Mouse (Mus musculus) embryonic facial prominence, embryonic 11.5 days (tissue): ENCODE measurements around the gene Zfp750. TPM values are rescaled to one million over a fixed set of nuclear protein-coding genes. Genes with fewer than 3 reads are reported as not detected.
A peak's percentile ranks its signal among the peaks of the same experiment; 100 is the strongest.

Experiments
- ATAC-seq: fragments of 200-750 bp; cut with Nextera tagmentation; replicated peaks from 2 replicates; pipeline ENCODE4 v1.8.0; 2017; ENCODE audit warnings: low read depth; ENCODE audit not compliant: insufficient number of reproducible peaks, low FRiP score, low TSS enrichment
- DNase-seq: peaks from one replicate; pipeline ENCODE4 v3.0.0-alpha.2; 2015; ENCODE audit warnings: low spot score
- H3K27ac ChIP-seq: fragments of 300-500 bp; sonication (generic); replicated peaks from 2 replicates; pipeline ENCODE4 v1.5.1; 2014; ENCODE audit warnings: mild to moderate bottlenecking, low read depth, low read length, control low read depth
- H3K27me3 ChIP-seq: fragments of 300-500 bp; sonication (generic); 2 replicates; pipeline ENCODE4 v1.6.1; 2014; ENCODE audit warnings: mild to moderate bottlenecking, low read length, moderate library complexity, mixed read lengths; ENCODE audit not compliant: control insufficient read depth, insufficient read depth
- H3K36me3 ChIP-seq: fragments of 300-500 bp; sonication (generic); replicated peaks from 2 replicates; pipeline ENCODE4 v1.6.1; 2014; ENCODE audit warnings: low read depth, mild to moderate bottlenecking, low read length, moderate library complexity, mixed read lengths; ENCODE audit not compliant: control insufficient read depth, insufficient read depth
- H3K4me1 ChIP-seq: fragments of 300-500 bp; sonication (generic); 2 replicates; pipeline ENCODE4 v1.6.1; 2014; ENCODE audit warnings: low read length, mixed read lengths; ENCODE audit not compliant: control insufficient read depth, insufficient read depth
- H3K4me2 ChIP-seq: fragments of 300-500 bp; sonication (generic); 2 replicates; pipeline ENCODE4 v1.6.1; 2014; ENCODE audit warnings: low read depth, mild to moderate bottlenecking, control low read depth, low read length, moderate library complexity
- H3K4me3 ChIP-seq: fragments of 300-500 bp; sonication (generic); 2 replicates; pipeline ENCODE4 v1.5.1; 2014; ENCODE audit warnings: low read depth, low read length, control low read depth
- H3K9ac ChIP-seq: fragments of 300-500 bp; sonication (generic); replicated peaks from 2 replicates; pipeline ENCODE4 v1.6.1; 2014; ENCODE audit warnings: mild to moderate bottlenecking, control low read depth, low read length
- H3K9me3 ChIP-seq: fragments of 300-500 bp; sonication (generic); replicated peaks from 2 replicates; pipeline ENCODE4 v1.6.1; 2016; ENCODE audit warnings: mild to moderate bottlenecking, low read length, inconsistent platforms, mixed read lengths; ENCODE audit not compliant: control insufficient read depth
- WGBS: fragments of 180-500 bp; shearing (Covaris S2); extraction: QIAGEN DNeasy Blood & Tissue Kit; methylation state at CpG from one replicate; pipeline ENCODE4 v1.1.7; 2014; 5-methylcytosine and 5-hydroxymethylcytosine counted together
- polyA plus RNA-seq: library from polyadenylated mRNA; unstranded; fragments of >200 nt; fragmentation: Nextera tagmentation; extraction: Ambion mirVana; gene quantifications from 2 replicates; pipeline ENCODE4 v1.2.1, GENCODE M21; 2014

The Zfp750 gene
- polyA plus RNA-seq, 1 experiment from 2014 or later = 0.86 TPM

DNA sequence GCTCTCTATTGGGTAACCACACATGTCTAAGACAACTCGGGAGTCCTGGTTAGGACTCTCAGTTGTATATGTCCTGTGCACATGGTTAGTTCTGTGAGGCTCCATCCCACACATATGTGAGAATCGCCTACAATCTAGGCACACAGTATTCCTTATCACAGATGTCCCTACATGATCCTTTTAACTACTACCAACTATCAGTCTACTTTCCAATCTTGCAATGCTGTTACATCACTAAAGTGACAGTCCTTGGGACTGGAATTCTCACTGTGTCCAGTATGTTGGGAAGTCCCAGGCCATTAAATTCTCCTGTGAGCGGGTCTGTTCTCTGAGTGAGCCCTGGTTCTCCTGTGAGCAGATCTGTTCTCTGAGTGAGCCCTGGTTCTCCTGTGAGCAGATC, 34.3 kb upstream of the Zfp750 start:
- ATAC-seq = no peak
- no peaks in the 10 kb centered on the region for H3K4me1 ChIP-seq
- WGBS = 96% methylated on average over 3 of the region's 3 CpGs

DNA sequence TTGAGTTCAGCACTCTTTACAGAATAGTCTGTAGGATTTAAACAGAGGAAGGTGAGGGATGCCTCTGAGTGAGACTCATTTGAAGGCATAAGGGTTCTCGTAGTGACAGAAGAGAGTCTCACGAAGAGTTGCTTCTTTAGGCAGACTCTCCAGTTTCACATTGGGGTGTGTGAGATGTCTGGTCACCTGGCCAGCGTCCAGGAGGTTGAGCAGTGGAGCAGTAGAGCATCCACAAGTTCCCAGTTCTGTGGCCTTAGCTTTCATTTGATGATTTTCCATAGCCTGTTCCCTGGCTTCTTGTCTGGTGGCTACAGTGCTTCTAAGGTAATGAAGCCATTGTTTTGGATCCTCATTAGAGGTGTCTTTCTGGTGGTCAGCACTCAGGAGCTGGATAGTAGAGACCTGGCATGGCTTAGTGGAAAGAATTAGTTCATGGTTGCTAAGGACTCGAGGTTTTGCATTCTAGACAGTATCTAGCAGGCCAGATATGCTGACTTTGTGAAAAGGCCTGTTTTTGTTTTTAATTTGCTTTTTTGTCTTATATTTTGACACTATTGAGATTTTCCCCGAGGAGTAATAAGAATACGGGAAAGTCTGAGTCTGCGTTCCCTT, 33.8 kb upstream of the Zfp750 start:
- Histone ChIP-seq H3K4me1 (no peaks in the 10 kb centered on the region), H3K9ac (no peak overlapping the region), H3K27ac (no peak overlapping the region), H3K27me3 (no peaks in the 10 kb centered on the region), H3K9me3 (no peaks in the 10 kb centered on the region), H3K36me3 (no peaks in the 10 kb centered on the region), H3K4me3 (no peak overlapping the region), H3K4me2 (no peak overlapping the region)
- no peak for DNase-seq
- ATAC-seq = no peak
- WGBS = 91% methylated on average over 7 of the region's 7 CpGs

More for the DNA sequence above, 34.3 kb upstream of the Zfp750 start:
- Histone ChIP-seq H3K9me3 (no peaks in the 10 kb centered on the region), H3K27me3 (no peaks in the 10 kb centered on the region), H3K4me2 (no peak overlapping the region), H3K4me3 (no peak overlapping the region), H3K36me3 (no peaks in the 10 kb centered on the region), H3K27ac (no peak overlapping the region), H3K9ac (no peak overlapping the region)
- DNase-seq = no peak

DNA sequence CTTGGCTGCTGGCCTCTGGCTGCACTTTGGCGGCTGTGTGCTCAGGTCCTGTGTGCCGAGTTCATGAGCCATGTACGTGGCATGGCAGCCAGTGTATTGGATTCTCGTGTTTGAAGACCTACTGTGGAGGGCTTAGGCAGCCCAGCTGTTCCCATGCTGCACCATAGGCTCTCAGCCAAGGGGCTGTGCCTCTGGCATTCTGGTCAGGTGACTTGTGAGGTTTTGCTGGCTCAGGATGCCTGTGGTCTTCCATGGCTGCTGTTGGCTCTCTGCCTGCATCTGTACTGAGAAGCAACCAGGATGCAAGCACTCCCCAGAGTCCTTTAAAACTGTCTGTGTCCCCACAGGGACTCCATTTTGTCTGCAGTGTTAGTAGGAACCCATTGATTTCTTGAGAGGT, 33.0 kb upstream of the Zfp750 start:
- Histone ChIP-seq H3K4me2 (no peak overlapping the region), H3K4me3 (no peak overlapping the region), H3K36me3 (no peaks in the 10 kb centered on the region), H3K9me3 (no peaks in the 10 kb centered on the region), H3K27me3 (no peaks in the 10 kb centered on the region), H3K9ac (no peak overlapping the region), H3K27ac (no peak overlapping the region), H3K4me1 (no peaks in the 10 kb centered on the region)
- 81% methylated on average over 4 of the region's 4 CpGs for WGBS
- ATAC-seq (no peak), DNase-seq (no peak)

DNA sequence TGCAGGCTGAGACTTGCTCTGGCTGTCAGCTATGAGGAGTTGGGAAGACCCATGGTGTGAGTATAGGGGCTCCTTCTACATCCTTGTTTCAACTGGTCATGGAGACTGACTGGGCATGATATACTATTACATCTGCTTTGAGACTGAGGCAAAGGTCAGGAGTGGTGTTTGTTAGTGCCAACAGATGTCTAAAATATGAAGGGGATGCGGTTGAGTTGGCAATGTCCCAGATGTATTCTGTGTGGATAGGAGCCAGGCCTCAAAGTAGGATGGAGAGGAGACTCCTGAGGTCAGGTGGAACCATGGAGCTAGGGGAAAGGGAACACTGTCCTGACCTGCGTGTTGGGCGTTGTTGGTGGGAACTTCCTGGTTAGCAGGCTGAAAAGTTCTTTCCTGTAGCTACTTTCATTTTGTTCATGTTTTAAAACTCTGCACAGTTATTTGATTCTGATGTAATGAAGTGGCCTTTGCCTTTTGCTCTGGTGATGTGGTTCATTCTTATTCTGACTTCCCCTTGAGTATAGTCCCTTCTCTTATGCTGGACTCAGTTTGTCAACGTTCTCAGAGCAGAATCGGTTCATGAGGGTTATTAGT, 32.2 kb upstream of the Zfp750 start:
- whole genome bisulfite sequencing = 89% methylated on average over 5 of the region's 5 CpGs
- no peak for ATAC-seq
- H3K27ac ChIP-seq = no peak overlapping the region

DNA sequence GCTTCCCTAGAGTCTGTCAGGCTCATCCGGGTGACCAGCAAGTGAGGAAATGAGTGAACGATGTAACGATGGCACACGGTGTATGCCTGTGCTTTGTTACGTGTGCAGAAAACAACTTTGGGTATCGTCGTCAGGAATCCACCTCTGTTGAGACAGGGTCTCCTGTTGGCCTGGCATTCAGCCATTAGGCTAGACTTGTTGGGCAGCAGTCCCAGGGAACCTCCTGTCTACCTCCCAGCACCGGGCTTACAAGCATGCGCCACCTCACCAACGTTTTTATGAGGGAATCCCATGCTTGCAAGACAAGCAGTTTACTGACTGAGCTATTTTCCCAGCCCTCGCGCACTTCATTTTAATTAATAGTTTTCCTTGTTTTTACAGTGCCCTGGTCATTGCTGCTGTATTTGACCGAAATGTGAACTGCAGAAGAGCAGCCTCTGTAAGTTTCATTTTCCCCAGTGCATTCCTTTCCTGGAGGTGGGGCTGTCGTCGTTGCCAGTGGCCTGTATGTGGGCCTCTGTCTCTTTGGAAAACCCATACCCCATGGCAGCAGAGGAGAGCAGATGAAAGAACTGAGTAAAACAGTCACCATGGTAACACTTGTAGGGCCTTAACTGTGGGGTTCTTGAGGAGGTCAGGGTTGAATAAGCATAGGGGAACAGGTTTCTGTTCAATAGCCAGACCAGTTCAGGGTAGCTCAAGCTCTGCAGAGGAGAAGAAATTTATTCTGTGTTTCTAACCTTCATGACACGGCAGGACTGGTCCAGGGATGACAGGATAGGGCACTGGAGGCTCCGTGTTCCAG, 30.9 kb upstream of the Zfp750 start:
- no peaks in the 10 kb centered on the region for H3K27me3 ChIP-seq
- H3K4me3 ChIP-seq = no peak overlapping the region
- 78% methylated on average over 17 of the region's 17 CpGs for WGBS
- no peaks in the 10 kb centered on the region for H3K9me3 ChIP-seq
- no peaks in the 10 kb centered on the region for H3K36me3 ChIP-seq
- no peak overlapping the region for H3K9ac ChIP-seq
- no peak for DNase-seq
- no peaks in the 10 kb centered on the region for H3K4me1 ChIP-seq
- H3K4me2 ChIP-seq = no peak overlapping the region
- ATAC-seq = peak; percentile 69; the same call in 1 of the 2 replicates
- H3K27ac ChIP-seq = no peak overlapping the region; the same call in 1 of the 2 replicates

More for the DNA sequence above, 32.2 kb upstream of the Zfp750 start:
- H3K9me3 ChIP-seq = no peaks in the 10 kb centered on the region
- H3K36me3 ChIP-seq = no peaks in the 10 kb centered on the region
- no peaks in the 10 kb centered on the region for H3K27me3 ChIP-seq
- no peak overlapping the region for H3K4me3 ChIP-seq
- DNase-seq = no peak
- no peak overlapping the region for H3K9ac ChIP-seq
- H3K4me1 ChIP-seq = no peaks in the 10 kb centered on the region
- no peak overlapping the region for H3K4me2 ChIP-seq

DNA sequence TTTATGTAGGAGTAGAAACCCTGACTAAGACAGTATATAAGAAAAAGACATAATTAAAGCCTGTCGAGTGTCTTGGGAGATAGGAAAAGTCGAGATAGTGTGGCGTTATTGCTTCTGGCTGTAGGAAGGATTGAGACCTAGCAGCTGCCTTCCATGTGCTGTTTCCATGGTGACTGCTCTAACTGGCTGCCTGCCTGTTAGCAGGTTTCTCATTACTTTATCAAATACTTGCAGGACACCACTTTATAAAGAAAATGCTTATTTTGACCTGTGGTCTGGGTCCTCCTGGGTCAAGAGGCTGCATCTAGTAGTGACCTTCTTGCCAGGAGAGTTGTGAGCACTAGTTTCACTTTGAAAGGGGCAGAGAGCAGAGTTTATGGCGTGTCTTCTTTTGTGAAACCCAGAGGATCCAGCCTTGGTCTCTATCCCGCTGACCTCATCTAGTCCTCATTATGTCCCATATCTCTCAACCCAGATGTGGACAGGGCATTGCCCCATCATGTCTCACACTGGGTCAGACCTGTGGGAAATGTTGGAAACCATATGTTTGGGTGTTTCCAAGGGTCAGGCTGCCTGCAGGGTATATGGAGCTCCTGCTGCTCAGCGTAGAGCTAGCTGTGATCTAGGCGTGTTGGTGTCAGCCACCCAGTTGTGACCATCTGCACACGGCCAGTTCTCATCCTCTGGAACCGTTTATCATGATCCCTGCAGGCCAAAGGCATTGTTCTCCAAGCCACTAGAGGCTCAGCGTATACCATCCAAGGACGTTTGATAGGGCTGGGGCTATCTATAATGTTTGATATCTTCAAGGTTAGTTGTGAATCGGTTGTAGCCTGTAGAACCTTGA, 30.1 kb upstream of the Zfp750 start:
- ATAC-seq = no peak
- WGBS = 82% methylated on average over 12 of the region's 12 CpGs
- H3K9me3 ChIP-seq = no peaks in the 10 kb centered on the region
- H3K9ac ChIP-seq = no peak overlapping the region
- no peaks in the 10 kb centered on the region for H3K36me3 ChIP-seq
- no peak for DNase-seq
- no peaks in the 10 kb centered on the region for H3K27me3 ChIP-seq
- H3K4me3 ChIP-seq = no peak overlapping the region
- H3K4me2 ChIP-seq = no peak overlapping the region
- H3K4me1 ChIP-seq = no peaks in the 10 kb centered on the region
- no peak overlapping the region for H3K27ac ChIP-seq

DNA sequence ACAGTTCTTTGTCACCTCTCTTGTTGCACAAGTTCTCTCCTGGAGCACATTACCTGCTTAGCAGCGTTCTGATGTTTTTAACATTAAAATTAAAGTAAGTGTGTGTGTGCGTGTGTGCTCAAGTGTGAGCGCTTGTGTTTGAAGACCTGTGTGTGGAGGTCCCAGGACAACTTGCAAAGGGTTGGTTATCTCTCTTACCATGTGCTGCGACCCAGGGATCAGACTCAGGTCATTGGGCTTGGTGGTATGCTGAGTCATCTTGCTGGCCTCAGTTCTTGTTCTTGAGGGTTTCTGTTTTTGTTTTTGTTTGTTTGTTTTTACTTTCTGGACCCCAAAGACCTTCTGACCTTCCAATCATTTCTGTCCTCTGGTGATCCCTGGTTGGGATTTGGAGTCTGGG, 28.8 kb upstream of the Zfp750 start:
- H3K36me3 ChIP-seq = no peaks in the 10 kb centered on the region
- no peak overlapping the region for H3K4me2 ChIP-seq
- no peak for DNase-seq
- no peak for ATAC-seq
- no peaks in the 10 kb centered on the region for H3K4me1 ChIP-seq
- 93% methylated on average over 4 of the region's 4 CpGs for WGBS
- no peaks in the 10 kb centered on the region for H3K27me3 ChIP-seq
- H3K27ac ChIP-seq = no peak overlapping the region
- no peaks in the 10 kb centered on the region for H3K9me3 ChIP-seq
- no peak overlapping the region for H3K9ac ChIP-seq
- no peak overlapping the region for H3K4me3 ChIP-seq
